Mouse (Mus musculus): ENCODE results near the gene Rhox10.
A peak's percentile ranks its signal among the peaks of the same experiment; 100 is the strongest.
"Not testable (repeated sequence)": the region's sequence is repeated elsewhere in the genome, so short reads cannot be mapped to it uniquely, and the experiment has no call there.

Gene Rhox10

DNA sequence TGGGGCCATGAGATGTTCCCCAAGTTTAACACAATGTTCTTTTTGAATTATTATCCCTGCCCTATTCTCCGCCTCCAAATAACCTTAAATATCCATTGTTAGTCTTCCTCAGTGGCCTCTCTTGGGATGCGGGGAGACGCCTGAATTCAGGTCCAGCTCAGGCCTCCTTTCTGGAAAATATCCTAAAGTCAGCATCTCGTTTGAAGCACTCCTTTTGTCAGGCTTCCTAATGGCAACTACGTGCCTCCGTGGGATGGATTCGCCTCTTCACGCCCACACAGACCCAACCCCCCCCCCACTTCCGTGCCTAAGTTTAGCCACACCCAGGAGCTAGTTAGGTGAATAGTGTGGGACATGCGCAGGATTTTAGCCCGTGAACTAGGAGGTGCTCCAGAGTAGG is at the start of gene Rhox10:
Rhox10 (plus strand) TSS at position 301 of the 400 bp plus-strand sequence.
- no peak for DNase-seq (ENCODE audit: low spot score in 2 of 2)

GRCm38 (mm10) chrX:38018597-38018996 is 47.7 kb upstream of the Rhox10 start, which contains the start of gene Btg1-ps1:
Gene Btg1-ps1 (minus strand): TSS chrX:38018815.
- not testable (repeated sequence) for DNase-seq (ENCODE audit: low spot score in 2 of 2)

DNA sequence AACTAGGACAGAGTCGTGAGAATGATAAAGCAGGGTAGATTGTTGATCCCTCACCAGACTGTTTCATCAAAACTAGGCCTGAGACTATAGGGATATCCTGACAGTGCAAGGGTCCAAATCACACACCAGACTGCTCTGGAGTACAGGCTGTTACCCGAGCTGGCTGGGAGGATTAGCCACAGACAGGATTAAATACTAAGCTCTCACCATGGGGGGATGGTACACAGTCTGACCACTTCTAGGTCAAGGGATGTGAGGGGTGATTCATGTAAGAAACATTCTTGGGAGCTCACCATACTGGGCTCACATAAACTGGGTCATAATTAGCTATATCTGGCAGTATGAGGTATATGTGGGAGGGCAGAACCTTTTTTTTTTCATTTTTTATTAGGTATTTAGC is 32.4 kb upstream of the Rhox10 start:
- no peak for DNase-seq (ENCODE audit: low spot score in 2 of 2)

DNA sequence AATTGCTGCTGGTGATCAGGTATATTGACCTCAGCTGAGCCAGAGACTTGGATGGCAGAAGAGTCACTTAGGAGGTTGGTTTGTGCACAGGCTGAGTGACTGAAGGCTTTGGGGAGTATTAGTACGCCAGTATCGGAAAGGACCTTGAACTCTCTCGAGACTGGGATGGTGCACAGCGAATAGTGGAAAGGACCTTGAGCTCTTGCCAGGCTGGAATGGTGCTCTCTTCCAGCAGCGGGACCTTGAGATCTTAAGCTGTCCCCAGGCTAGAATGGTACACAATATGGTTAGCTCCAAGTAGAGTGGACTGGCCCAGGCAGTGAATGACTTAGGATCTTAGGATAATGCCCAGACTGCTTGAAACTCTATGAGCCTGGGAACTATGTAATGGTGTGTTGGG is 26.6 kb upstream of the Rhox10 start:
- DNase-seq (ENCODE audit: low spot score in 2 of 2), result no peak

- not testable (repeated sequence) for DNase-seq (ENCODE audit: low spot score in 2 of 2)
Observed at GRCm38 (mm10) chrX:38043014-38043413, 23.3 kb upstream of the Rhox10 start, which contains the start of gene Btg1-ps2. Gene Btg1-ps2 (minus strand): TSS chrX:38043114.

DNA sequence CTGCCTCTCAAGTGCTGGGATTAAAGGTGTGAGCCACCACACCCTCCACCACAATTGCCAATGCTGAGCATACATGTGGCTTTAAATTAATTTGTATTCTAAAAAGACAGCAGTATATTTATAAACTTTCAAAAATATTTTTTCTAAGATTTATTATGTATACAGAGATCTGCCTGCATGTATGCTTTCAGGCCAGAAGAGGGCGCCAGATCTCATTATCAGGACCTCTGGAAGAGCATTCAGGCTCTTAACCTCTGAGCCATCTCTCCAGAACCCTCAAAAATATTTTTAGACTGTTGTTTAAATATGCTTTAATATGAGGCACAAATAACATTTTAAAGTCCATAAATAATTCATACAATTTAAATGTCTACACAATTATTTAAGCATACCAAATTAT is 4.7 kb upstream of the Rhox10 start:
- DNase-seq (ENCODE audit: low spot score in 2 of 2), result no peak

- peak; percentile 5 to 16 for DNase-seq (ENCODE audit: low spot score in 2 of 2)
Observed at GRCm38 (mm10) chrX:38084226-38084625, 18.0 kb downstream of the Rhox10 start.

- DNase-seq (ENCODE audit: low spot score in 2 of 2), result no peak
Observed at GRCm38 (mm10) chrX:38085041-38085440, 18.8 kb downstream of the Rhox10 start, which contains the start of gene Rhox11. Gene Rhox11 (minus strand): TSS chrX:38085141.

DNA sequence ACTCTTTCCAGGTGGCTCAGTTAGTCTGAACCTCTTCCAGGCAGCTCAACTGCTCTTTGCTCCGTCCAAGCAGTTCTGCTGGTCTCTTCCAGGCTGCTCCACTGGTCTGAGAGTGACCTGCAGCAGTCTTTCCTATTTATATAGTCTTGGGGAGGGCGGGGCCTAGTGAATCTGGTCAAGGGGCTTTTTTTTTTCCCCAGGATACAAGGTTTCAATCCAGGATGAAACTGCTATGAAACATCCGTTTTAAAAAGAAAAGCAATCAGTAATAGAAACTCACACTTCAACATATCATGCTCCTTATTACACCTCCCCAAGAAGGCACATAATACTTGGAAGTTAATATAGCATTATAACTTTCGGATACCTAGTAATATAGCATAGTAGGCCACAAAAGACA is 44.5 kb downstream of the Rhox10 start, which contains the start of gene Rhox12:
Rhox12 (minus strand) TSS at position 101 of the 400 bp plus-strand sequence.
- DNase-seq (ENCODE audit: low spot score in 2 of 2), result no peak

DNA sequence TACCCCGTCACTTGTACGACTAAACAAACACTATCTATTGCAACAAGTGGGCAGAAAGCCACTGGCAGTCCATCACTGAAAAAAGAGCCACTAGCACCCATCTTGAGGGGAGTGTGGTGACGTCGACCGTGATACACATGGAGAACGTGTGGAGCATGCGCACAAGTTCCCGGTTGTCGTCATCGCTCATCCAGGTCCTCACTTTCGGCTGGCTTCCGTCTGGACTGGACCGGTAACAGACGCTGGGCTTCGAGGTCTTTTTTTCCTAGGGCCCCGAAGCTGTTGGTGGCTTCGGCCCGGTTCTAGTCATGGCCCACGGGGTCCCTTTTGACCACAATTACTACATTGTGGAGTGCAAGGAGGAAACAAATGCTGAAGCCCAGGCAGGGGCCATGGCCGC is 54.7 kb downstream of the Rhox10 start, which contains the start of gene Rhox13:
Rhox13 (plus strand) TSS at position 238 of the 400 bp plus-strand sequence.
- DNase-seq (ENCODE audit: low spot score in 2 of 2), result no peak

All from natural killer cell, adult 2 months (primary cell).